Mouse (Mus musculus) lung, adult 2 months (tissue): ENCODE measurements around the gene Hist1h2ac.

Experiments
- CTCF ChIP-seq: fragments of 200-500 bp; IDR thresholded peaks from 2 replicates; pipeline ENCODE4 v1.5.1; 2011; ENCODE audit warnings: mild to moderate bottlenecking, low read length, control low read depth; ENCODE audit not compliant: insufficient read depth
- POLR2A ChIP-seq: fragments of 200-500 bp; IDR thresholded peaks from 2 replicates; pipeline ENCODE4 v1.6.1; 2011; ENCODE audit warnings: low read depth, mild to moderate bottlenecking, control low read depth, low read length, borderline replicate concordance; ENCODE audit errors: extremely low read depth

- TF ChIP-seq CTCF: no peak
- TF ChIP-seq POLR2A: no peak
Observed at GRCm38 (mm10) chr13:23702220-23702619, 18.5 kb upstream of the Hist1h2ac start.
